Mouse (Mus musculus) A20 (cell line): ENCODE measurements at regions not wholly inside any gene's neighbourhood (a gene's known extent, or its start where the extent isn't known, plus 50 kb on each side); places are given as distances from the start of the nearest gene placed in this dataset.

Source experiments
- DNase-seq: peaks from one replicate; pipeline ENCODE4 v3.0.0-alpha.2; 2011; ENCODE audit warnings: low read depth, low spot score

DNA sequence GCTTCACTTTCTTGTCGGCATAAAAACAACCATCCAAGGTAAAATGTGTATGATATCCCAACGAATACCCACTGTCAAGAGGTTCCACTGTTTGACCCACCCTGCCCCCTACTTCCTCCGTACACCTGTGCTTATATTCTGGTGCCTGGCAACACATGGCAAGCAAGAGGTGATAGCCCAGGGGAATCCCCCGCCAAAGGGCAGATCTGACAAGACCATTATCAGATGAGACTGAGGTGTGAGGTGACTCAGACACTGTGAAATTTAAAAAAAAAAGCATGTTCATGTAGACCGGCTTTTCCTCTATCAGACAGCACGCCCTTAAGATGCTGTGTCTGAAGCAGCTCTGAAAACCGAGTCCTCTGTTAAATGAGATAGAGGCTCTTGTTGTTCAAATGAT is 89.4 kb upstream of the Bach2 start:
- peak; percentile 52 for DNase-seq

DNA sequence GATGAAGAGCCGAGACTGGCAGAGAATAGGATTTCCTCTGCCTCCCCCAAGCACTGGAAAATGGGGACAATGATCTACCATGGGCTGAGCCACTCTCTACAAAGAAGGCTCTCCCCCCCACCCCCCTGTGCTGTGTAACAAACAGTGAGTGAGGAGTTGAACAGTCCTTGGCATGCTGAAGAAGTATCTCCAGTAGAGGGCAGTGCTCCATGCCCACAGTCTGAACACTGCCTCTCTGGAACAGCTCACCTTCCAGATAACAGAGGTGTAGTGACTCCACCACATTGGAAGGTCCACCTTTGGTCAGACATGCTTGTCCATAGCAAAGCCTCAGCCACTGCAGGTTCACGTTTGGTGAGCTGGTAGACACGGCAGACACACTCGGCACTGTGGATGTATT is 85.2 kb upstream of the Bach2 start:
- peak; percentile 53 for DNase-seq

DNA sequence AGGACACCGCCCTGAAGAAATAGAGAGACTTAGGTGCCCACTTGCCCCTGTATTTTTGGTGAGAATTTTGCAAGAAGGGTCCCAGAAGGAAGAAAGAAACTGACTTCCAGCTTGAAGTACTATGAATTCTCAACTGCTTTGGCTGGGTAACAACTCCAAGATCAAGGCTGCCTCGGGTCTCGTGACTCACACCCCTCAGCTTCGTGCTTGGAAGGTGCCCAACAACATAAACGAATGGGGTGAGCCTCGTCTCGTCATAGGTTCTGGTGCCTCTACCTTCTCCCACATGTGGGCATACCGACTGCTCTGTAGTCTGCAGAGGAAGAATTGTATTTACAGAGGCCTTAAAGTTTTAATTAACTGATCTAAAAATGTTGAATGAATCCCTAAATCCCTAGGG is 81.6 kb upstream of the Bach2 start:
- no peak for DNase-seq

DNA sequence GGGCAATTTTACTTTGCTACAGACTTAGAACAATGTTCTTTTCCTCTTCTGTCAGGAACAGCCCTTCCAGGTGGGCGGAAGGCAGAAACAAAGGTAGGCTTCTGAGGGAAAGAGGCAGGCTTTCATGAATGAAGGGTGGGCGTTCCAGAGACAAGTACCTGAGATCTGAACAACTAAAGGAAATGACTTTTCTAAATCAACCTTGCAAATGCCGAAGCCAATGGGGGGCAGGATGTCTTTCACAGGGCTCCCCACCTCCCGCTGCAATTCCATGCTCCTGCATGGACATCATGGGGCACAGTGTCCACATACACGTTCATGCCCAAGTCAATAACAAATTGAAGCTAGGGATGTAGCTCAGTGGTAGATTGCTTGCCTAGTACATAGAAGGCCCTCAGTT is 80.2 kb upstream of the Bach2 start:
- DNase-seq: no peak

DNA sequence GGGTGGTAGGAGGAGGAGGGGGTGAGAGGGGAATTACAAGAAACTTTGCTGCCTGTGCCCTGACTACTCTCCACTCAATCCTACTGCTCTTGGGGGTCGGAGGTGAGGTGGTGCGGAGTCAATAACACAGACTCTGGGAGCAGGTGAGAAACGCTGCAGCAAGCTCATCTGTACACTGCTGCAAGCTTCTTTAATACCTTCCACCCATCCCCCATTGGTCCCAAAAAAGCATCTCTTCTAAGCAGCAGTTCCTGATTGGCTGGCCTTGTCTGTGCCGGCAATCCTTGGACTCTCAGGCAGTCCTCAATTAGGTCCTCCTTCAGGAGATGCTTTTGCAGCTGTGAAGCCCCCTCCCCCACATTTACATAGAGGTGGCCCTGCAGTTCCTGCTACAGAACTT is 79.7 kb upstream of the Bach2 start:
- no peak for DNase-seq

DNA sequence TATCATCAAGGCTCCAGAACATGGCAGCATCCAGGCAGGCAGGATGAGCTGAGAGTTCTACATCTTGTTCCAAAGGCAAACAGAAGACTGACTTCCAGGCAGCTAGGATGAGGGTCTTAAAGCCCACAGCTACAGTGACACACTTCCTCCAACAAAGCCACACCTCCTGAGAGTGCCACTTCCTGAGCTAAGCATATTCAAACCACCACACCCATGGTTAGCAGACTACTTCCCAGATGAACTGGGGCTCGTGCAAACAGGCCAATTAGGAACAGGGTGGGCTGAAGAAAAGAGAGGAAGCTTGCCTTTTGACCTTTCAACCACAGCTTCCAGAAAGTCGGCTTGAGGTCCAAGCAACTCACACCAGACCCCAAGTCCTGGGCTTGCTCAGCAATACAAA is 77.8 kb upstream of the Bach2 start:
- no peak for DNase-seq

DNA sequence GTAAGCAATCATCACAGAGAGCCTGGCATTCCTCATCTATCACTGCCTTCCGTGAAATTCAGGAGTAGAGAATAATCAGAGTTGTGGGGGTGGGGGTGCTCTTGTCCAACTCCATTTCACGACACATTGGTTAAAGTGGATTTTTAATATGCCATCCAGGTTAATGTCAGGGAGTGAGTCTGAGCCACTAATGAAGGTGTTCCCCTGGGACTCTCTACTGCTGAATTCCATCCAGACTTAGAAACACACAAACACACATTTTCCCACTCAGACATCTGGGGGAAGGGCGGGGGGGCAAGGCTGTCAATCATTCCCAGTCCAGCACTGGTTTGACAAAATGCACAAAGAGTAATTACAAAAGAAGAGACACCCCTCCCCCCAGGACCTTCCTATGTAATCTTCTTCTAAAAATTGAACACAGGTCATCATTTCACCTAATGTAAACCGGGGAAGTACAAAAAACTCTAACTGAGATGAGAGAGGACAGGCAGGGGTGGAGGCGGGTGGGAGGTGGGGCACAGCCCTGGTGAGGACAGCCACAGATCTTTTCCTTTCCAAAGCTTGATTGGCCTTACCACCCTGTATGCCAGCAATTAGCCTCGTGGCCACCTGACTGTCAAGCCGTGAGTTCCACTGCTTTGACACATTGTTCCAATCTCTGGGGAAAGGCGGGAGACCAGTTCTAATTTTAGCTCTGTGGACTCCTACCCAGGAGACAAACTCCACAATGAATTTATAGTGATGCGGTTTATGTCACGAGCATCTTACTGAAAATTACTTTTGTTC is 76.5 kb upstream of the Bach2 start:
- no peak for DNase-seq

DNA sequence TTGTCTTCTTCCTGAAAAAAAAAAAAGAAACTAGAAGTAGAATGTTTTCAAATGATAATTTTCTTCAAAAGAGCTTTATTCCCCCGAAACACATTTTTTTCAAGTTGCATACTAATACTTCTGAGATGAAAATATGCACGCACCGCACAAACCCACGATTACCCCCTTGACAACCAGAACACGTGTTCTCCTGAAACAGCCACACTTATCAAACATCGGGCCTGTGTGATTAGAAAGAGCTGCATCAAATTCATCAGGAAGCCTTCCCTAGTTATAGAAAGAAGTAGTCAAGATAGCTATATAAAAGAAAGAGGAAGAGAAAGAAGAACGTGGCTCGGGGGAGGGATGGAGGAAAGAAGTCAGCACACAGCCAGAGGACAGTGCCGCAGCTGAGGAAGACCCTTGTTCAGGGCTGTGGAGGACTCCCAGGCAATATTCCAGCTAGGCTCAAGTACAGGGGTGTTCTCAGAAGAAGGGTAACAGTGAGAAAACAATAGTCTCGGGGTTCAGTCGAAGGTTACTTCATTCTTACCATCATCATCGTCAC is 75.8 kb upstream of the Bach2 start:
- DNase-seq: no peak

DNA sequence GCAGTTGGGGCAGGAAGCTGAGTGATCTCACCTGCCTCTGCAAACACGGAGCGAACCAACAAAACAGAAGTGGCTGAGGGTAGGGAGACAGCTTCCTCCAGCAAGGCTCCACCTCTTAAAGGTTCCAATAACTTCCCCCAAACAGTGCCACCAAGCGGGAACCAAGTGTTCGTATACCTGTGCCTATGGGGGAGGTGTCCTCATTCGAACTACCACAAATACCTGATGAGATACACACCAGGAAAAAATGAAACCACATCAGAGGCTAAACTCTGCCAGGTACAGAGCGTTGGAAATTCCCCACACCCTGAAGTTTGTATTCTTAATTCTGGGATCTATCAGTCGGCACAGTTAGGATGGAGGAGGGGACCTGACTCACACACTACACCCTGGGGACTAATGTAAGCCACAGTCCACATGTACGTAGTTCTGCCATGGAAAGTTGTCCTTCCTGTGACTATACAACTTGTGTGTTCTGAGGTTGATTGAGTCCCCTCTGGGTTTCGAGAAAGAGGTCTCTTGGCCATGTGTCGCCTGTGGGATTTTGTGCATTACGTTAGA is 74.4 kb upstream of the Bach2 start:
- no peak for DNase-seq

DNA sequence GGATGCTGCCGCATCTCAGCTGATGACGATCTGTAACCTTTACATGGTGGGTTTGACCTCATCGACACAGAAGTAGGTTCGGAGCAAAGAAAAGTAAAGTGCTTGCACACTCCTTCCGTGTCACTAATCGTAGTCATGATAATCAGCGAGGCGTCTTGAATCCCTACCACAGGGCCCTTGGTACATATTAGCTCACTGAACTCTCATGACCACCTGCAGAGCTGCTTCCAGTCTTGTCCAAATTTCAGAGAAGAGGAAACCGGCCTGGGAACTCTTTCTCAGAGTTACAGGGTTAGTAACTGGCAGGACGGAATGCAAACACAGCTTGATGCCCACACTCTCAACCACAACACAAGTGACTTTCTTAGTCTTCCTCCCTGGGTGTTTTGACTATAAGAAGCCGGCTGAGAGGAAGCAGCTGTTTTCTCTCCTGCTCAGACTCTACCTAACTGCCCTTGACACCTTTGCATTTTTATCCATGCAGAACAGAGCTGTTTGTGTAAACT is 73.8 kb upstream of the Bach2 start:
- peak; percentile 51 for DNase-seq

DNA sequence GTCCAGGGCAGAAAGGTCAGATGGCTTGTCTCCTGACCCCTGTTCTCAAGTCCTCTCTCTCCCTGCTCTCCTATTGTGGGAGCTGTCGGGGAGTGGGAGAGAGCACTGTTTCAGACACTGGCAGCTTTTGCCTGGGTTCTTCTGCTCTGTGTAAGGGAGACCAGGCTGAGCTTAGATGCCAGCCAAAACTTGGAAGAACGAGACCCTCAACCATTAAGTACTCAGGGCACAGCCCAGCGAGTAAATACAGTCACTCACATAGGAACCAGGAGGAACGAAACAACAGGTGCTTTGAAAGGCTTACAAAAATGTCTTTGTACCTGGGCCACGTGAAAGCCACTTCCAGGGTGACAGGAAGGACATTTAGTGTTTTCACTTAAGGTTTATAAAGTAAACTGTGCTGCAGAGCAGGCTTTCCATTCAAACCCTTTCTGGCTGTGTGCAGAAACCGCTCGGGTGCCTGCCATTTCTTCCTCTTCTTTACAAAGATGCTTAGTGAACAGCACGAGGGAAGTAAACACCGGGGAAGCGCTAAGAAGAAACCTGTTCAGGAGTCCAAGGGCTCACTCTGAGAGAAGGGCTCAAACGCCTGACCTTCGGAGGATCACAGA is 72.6 kb upstream of the Bach2 start:
- no peak for DNase-seq

DNA sequence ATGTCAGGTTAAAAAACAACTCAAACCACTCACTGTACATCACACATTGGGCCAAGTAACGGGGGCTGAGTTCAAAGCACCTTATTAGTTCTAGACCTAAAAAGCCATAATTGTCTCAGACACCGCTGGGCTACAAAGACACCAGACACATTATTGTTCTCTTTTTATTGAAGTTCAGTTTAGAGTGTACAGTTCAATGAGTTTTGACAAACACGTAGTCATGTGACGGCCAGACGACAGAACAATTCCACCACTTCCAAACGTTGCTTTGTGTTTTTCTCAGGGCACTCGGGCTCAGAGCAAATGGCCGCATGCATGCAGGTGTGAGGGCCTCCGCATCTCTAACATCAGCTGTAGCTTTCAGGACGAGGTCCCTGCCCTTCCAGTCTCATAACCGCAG is 71.5 kb upstream of the Bach2 start:
- no peak for DNase-seq

DNA sequence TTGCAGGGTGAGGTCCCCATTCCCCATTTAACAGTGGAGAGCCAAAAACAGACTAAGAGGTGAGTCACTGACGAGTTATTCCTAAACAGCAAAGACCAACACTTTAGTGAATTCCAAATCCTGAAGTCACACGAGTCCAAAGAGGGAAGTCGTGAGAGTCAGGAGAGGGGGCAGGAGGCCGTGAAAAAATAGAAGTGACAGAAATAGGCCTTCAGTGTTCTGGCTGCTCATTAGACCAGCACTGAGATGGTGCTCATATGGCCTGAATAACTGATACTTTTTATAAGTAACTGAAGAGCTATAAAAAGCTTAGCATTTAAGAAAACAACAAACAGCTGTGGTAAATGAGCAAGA is 68.5 kb upstream of the Bach2 start:
- peak; percentile 83 for DNase-seq

DNA sequence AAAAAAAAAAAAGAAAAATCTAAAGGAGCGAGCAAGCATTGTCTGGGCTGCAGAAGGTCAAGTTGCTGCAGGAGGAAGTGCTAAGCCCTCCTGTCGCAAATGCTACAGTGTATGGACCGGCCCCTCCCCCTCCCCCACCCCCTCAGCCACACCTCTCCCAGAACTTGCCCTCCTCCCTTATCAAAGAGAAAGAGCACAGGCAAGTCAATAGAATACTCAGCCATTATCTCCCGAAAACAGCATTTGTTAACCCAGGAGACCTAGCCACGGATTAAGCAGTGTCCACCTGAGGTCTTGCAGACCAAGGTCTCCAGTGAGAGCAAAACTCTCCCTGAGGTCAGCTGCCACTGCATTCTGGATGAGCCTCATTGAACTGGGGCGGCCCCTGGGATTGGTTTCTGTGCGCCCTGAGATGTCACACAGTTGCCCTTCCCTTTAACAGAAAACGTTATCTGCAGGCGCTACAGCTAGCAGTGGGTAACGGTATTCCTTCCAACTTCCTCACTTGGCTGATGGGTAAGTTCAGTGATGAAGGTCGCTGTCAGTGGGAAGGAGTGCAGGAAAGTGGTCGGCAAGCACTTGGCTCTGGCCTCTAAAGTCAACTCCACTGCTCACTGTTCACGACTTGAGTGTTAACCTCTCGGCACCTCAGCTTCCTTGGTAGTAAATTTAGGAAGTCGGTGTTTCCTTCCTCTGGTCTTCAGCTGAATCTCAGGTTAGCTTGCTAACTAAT is 68.0 kb upstream of the Bach2 start:
- peak; percentile 60 for DNase-seq

DNA sequence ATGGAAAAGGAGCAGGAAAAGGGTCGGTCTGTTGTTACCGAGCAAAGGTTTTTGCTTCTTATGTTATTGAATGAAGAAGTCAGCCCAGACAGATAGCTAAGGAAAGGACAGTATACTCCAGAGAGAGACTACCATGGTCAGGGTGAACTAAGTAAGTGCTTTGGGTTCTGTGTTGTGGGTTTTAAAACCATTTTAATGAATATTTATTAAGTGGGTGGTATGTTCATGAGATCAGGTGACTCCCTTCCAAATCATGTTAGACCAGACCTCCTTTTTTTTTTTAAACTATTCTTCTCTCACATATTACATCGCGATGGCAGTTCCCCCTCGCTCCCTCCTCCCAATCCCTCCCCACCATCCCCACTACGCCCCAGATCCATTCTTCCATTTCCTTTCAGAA is 67.3 kb upstream of the Bach2 start:
- DNase-seq: no peak

DNA sequence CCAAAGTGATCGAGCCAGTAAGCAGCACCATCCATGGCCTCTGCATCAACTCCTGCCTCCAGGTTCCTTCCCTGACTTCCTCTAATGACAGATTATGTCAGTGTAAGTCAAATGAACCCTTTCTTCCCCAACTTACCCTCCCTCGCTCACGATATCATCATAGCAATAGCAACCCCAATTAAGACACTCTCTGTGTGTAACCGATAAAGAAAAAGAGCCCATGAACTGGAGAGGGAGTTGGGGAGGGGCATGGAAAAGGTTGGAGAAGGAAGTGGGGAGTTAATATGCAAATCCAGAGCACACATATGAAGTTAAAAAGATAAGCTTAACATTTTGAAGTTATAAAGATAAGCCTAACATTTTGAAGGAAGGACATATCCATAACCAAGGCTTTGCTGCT is 65.6 kb upstream of the Bach2 start:
- DNase-seq: no peak

DNA sequence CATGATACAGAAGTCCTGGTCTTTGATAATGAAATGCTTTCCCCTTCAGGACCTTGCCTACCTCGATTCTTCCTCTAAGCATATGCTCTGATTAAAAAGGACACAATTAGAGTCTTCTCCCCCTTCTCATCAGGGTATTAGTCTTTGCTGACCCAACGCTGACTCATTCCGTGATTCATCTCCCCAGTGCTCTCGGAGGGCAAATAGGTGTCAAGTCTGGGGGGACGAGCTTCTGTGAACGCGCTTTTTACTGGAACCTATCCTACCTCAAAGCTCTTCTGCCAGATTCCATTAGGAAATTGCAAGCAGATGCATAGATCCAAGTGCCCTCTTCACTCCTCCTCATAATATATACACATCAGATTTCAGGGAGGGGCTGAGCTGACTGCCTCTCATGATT is 63.8 kb upstream of the Bach2 start:
- no peak for DNase-seq

DNA sequence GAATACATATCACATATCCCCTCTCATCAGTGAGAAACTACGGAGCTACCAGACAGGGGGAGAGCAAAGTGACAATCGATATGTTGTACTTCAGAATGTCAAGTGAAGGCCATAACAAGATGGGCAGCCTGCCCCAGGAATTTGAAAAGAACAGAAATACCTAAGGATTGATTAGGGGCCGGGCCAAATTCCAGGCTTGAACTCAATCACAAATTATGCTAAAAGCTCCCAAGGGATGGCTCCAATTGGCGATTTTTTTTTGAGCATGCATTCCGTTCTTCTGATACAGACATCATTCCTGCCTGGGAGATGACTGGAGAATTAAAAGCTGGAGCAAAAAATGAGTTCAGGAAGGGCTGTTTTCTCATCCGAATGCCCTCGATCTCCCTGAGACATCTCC is 63.4 kb upstream of the Bach2 start:
- no peak for DNase-seq

DNA sequence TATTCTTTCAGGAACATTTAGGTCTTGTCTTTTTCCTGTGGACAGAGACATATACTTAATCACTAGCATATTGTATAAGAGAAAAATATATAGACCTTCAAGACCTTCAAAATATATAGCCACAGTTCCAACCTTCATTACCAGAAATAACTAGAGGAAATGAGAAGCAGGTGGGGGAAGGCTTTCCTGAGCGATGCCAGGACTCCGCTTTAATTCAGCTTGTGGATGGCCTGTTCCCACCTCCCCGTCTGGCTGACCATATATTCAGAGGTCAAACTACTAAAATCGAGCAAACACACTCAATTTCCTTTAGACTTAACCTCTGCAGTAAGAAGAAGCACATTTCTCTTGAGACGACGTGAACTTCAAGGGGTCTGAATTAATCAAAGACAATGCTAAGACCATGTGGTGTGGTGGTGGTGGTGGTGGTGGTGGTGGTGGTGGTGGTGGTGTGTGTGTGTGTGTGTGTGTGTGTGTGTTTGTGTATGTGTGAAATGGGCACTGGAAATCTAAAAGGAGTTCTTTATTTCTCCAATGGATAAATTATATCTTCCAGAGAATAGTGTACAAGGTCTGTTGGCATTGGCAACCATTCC is 62.7 kb upstream of the Bach2 start:
- DNase-seq: no peak

DNA sequence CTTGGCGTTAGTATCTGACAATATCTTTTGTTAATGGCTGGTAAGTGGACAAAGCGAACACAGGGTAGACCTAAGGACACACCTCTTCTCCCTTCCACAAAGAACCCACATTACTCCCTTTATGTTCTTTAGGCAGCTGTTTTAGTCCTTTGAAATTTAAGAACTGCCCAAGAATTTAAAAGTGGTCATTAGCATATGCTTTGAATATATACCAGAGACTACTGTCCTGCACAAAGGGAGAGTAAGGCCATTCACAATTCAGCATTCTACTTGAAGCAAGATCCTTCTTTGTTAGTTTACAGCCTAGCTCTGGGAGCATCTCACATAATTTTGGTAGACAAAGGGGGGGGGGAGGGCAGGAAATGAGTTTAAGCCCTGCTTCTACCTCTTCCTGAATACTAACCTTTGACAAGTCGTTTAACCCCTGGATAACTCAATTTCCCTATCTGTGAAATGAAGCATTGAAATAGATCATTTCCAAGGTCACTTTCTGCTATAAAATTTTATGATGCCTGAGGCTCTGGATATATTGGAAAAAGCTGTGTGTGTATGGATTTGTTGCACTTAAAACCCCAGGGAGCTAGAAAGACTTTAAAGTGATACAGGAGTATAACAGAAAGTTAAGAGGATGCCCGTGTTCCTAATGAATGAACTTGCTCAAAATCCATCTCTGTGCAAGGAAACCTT is 62.0 kb upstream of the Bach2 start:
- no peak for DNase-seq

DNA sequence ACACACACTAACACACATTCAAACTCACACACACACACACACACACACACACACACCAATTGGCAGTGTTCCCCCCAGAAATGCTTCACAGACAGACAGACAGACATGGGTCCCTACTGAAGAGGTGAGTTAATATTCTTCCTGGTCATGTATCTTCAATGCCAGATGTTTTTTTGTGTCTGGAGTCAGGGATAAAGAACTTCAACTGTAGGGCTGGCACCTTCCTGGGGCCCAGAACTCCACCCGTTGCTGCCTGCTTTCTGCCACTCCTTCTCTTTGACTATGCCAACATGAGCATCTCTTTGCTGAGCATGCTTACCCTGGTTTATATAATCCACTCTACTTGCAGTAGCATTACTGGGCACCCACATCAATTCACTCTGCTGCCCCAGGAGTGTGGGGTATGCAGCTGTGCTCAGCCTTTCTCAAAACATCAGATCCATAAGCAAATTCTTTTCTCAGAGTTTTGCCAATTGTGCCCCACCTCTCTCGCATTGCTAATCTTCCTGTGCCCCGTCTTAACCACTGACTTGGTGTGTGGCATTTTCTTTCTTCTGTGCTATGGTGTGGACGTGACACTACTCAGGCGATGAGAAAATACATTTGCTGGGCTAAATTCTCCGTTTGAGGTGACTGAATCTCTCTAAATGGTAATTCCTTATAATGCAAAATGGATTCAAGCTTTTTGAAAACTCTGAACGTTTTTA is 60.5 kb upstream of the Bach2 start:
- DNase-seq: no peak
